Mouse (Mus musculus) hindbrain, embryonic 15.5 days (tissue): Measurements from ENCODE around the gene Poglut1. TPM values are rescaled to one million over a fixed set of nuclear protein-coding genes. Genes with fewer than 3 reads are reported as not detected.

Source experiments
- ATAC-seq: fragments of 200-750 bp; cut with Nextera tagmentation; 2 replicates; pipeline ENCODE4 v1.8.0; 2017; ENCODE audit warnings: low read depth, moderate number of reproducible peaks, moderate TSS enrichment; ENCODE audit not compliant: low FRiP score
- H3K27ac ChIP-seq: fragments of 300-500 bp; sonication (generic); replicated peaks from 2 replicates; pipeline ENCODE4 v1.5.1; 2015; ENCODE audit warnings: mild to moderate bottlenecking, inconsistent platforms
- H3K27me3 ChIP-seq: fragments of 300-500 bp; sonication (generic); 2 replicates; pipeline ENCODE4 v1.6.1; 2015; ENCODE audit warnings: control low read depth, inconsistent platforms
- H3K36me3 ChIP-seq: fragments of 300-500 bp; sonication (generic); 2 replicates; pipeline ENCODE4 v1.6.1; 2015; ENCODE audit warnings: control low read depth, inconsistent platforms
- H3K4me1 ChIP-seq: fragments of 300-500 bp; sonication (generic); replicated peaks from 2 replicates; pipeline ENCODE4 v1.6.1; 2015; ENCODE audit warnings: control low read depth, inconsistent platforms
- H3K4me2 ChIP-seq: fragments of 300-500 bp; sonication (generic); 2 replicates; pipeline ENCODE4 v1.6.1; 2015; ENCODE audit warnings: moderate library complexity, mild to moderate bottlenecking, inconsistent platforms
- H3K4me3 ChIP-seq: fragments of 300-500 bp; sonication (generic); 2 replicates; pipeline ENCODE4 v1.5.1; 2015; ENCODE audit warnings: mild to moderate bottlenecking, inconsistent platforms
- H3K9ac ChIP-seq: fragments of 300-500 bp; sonication (generic); 2 replicates; pipeline ENCODE4 v1.6.1; 2015; ENCODE audit warnings: inconsistent platforms
- H3K9me3 ChIP-seq: fragments of 300-500 bp; sonication (generic); 2 replicates; pipeline ENCODE4 v1.6.1; 2016; ENCODE audit warnings: control low read depth, inconsistent platforms
- WGBS: fragments of 180-500 bp; shearing (Covaris S2); methylation state at CpG from one replicate; pipeline ENCODE4 v1.1.7; 2015; 5-methylcytosine and 5-hydroxymethylcytosine counted together
- polyA plus RNA-seq: library from polyadenylated mRNA; unstranded; fragments of >200 nt; fragmentation: Nextera tagmentation; extraction: Ambion mirVana; gene quantifications from 2 replicates; pipeline ENCODE4 v1.2.1, GENCODE M21; 2015

Gene Poglut1
- polyA plus RNA-seq, 1 experiment from 2014 or later: 52.8 TPM

GRCm38 (mm10) chr16:38522129-38523084, 27.7 kb downstream of the Poglut1 start, which contains the start of gene Timmdc1:
Gene Timmdc1, minus strand, starts transcription at chr16:38522663.
- peak within 1 kb of the TSS; percentile 87 for H3K27ac ChIP-seq
- peak within 1 kb of the TSS; percentile 93 for H3K9ac ChIP-seq
- no peaks in the 10 kb centered on the region for H3K27me3 ChIP-seq
- H3K36me3 ChIP-seq: peaks cover 41% of the 10 kb centered on the region
- peak; percentile 98 for ATAC-seq
- under 1% methylated on average over 72 of the region's 73 CpGs for WGBS
- H3K4me1 ChIP-seq: peaks cover 13% of the 10 kb centered on the region
- H3K4me2 ChIP-seq: peak within 1 kb of the TSS; percentile 68
- peak within 1 kb of the TSS; percentile 85 for H3K4me3 ChIP-seq
- no peaks in the 10 kb centered on the region for H3K9me3 ChIP-seq

GRCm38 (mm10) chr16:38521211-38521987, 28.7 kb downstream of the Poglut1 start:
- Histone ChIP-seq H3K27me3 (no peaks in the 10 kb centered on the region), H3K4me1 (peaks cover 13% of the 10 kb centered on the region), H3K27ac (no peak overlapping the region), H3K36me3 (peaks cover 37% of the 10 kb centered on the region), H3K9me3 (no peaks in the 10 kb centered on the region), H3K4me3 (peak overlapping the region; percentile 85), H3K9ac (peak overlapping the region; percentile 93), H3K4me2 (peak overlapping the region; percentile 68)
- 42% methylated on average over 8 of the region's 8 CpGs for WGBS
- no peak for ATAC-seq

GRCm38 (mm10) chr16:38519140-38519539, 30.9 kb downstream of the Poglut1 start:
- H3K27ac ChIP-seq: no peak overlapping the region
- no peak overlapping the region for H3K4me3 ChIP-seq
- H3K9ac ChIP-seq: no peak overlapping the region
- H3K27me3 ChIP-seq: no peaks in the 10 kb centered on the region
- H3K36me3 ChIP-seq: peaks cover 16% of the 10 kb centered on the region
- ATAC-seq: no peak
- H3K9me3 ChIP-seq: no peaks in the 10 kb centered on the region
- 97% methylated on average over 2 of the region's 2 CpGs for WGBS
- peaks cover 13% of the 10 kb centered on the region for H3K4me1 ChIP-seq
- no peak overlapping the region for H3K4me2 ChIP-seq

- Histone ChIP-seq H3K4me2 (no peak overlapping the region), H3K9me3 (no peaks in the 10 kb centered on the region), H3K4me3 (no peak overlapping the region), H3K27ac (no peak overlapping the region), H3K27me3 (no peaks in the 10 kb centered on the region), H3K9ac (no peak overlapping the region), H3K4me1 (no peaks in the 10 kb centered on the region), H3K36me3 (peaks cover 30% of the 10 kb centered on the region)
- 95% methylated on average over 2 of the region's 2 CpGs for WGBS
- ATAC-seq: no peak
These were observed 39.2 kb downstream of the Poglut1 start for GRCm38 (mm10) chr16:38510846-38511245.

GRCm38 (mm10) chr16:38506041-38506634, 43.9 kb downstream of the Poglut1 start:
- Histone ChIP-seq H3K36me3 (peaks cover 31% of the 10 kb centered on the region), H3K4me2 (no peak overlapping the region), H3K4me3 (no peak overlapping the region), H3K27ac (no peak overlapping the region), H3K27me3 (no peaks in the 10 kb centered on the region), H3K4me1 (no peaks in the 10 kb centered on the region), H3K9ac (no peak overlapping the region), H3K9me3 (no peaks in the 10 kb centered on the region)
- peak; percentile 85 for ATAC-seq
- 72% methylated on average over 4 of the region's 4 CpGs for WGBS

- Histone ChIP-seq H3K9me3 (no peaks in the 10 kb centered on the region), H3K4me3 (no peak overlapping the region), H3K4me1 (no peaks in the 10 kb centered on the region), H3K9ac (no peak overlapping the region), H3K4me2 (no peak overlapping the region), H3K36me3 (peaks cover 38% of the 10 kb centered on the region), H3K27me3 (no peaks in the 10 kb centered on the region), H3K27ac (no peak overlapping the region)
- no peak for ATAC-seq
- 93% methylated on average over 4 of the region's 4 CpGs for WGBS
These were observed 46.5 kb downstream of the Poglut1 start for GRCm38 (mm10) chr16:38503528-38503927.

GRCm38 (mm10) chr16:38502469-38502868, 47.6 kb downstream of the Poglut1 start:
- Histone ChIP-seq H3K36me3 (peaks cover 47% of the 10 kb centered on the region), H3K27me3 (no peaks in the 10 kb centered on the region), H3K4me2 (no peak overlapping the region), H3K4me3 (no peak overlapping the region), H3K4me1 (no peaks in the 10 kb centered on the region), H3K9ac (no peak overlapping the region), H3K27ac (no peak overlapping the region), H3K9me3 (no peaks in the 10 kb centered on the region)
- 92% methylated on average over 10 of the region's 10 CpGs for WGBS
- no peak for ATAC-seq

- Histone ChIP-seq H3K4me3 (no peak overlapping the region), H3K9ac (no peak overlapping the region), H3K4me1 (no peaks in the 10 kb centered on the region), H3K27me3 (no peaks in the 10 kb centered on the region), H3K36me3 (peaks cover 34% of the 10 kb centered on the region), H3K4me2 (no peak overlapping the region), H3K27ac (no peak overlapping the region), H3K9me3 (no peaks in the 10 kb centered on the region)
- ATAC-seq: no peak
- 84% methylated on average over 7 of the region's 7 CpGs for WGBS
These were observed 53.4 kb downstream of the Poglut1 start for GRCm38 (mm10) chr16:38496604-38497140.

GRCm38 (mm10) chr16:38493890-38494289, 56.2 kb downstream of the Poglut1 start:
- ATAC-seq: no peak
- H3K4me1 ChIP-seq: no peaks in the 10 kb centered on the region
- no peak overlapping the region for H3K4me2 ChIP-seq
- H3K27ac ChIP-seq: no peak overlapping the region
- H3K9me3 ChIP-seq: no peaks in the 10 kb centered on the region
- H3K27me3 ChIP-seq: no peaks in the 10 kb centered on the region
- H3K36me3 ChIP-seq: peaks cover 24% of the 10 kb centered on the region
- H3K4me3 ChIP-seq: no peak overlapping the region
- no peak overlapping the region for H3K9ac ChIP-seq
- 88% methylated on average over 10 of the region's 10 CpGs for WGBS

GRCm38 (mm10) chr16:38492551-38492950, 57.5 kb downstream of the Poglut1 start:
- Histone ChIP-seq H3K4me2 (no peak overlapping the region), H3K36me3 (peaks cover 13% of the 10 kb centered on the region), H3K4me1 (no peaks in the 10 kb centered on the region), H3K27ac (no peak overlapping the region), H3K4me3 (no peak overlapping the region), H3K9me3 (no peaks in the 10 kb centered on the region), H3K27me3 (no peaks in the 10 kb centered on the region), H3K9ac (no peak overlapping the region)
- WGBS: 88% methylated on average over 3 of the region's 3 CpGs
- no peak for ATAC-seq

- no peaks in the 10 kb centered on the region for H3K9me3 ChIP-seq
- ATAC-seq: 0 out of 2 replicates have a peak, but pooled peaks have one; percentile 11
These were observed 66.3 kb downstream of the Poglut1 start for GRCm38 (mm10) chr16:38483582-38484309.

More at GRCm38 (mm10) chr16:38483582-38484309, 66.3 kb downstream of the Poglut1 start:
- Histone ChIP-seq H3K27me3 (peaks cover 13% of the 10 kb centered on the region; the same call in 1 of the 2 replicates), H3K27ac (no peak overlapping the region), H3K36me3 (no peaks in the 10 kb centered on the region), H3K4me2 (peak overlapping the region; percentile 55), H3K4me3 (peak overlapping the region; percentile 31), H3K9ac (no peak overlapping the region), H3K4me1 (no peaks in the 10 kb centered on the region; the same call in 1 of the 2 replicates)
- 33% methylated on average over 42 of the region's 42 CpGs for WGBS
